Mouse (Mus musculus) spleen, postnatal 36 days (tissue): ENCODE results near the gene Ttc27.
"Not testable (repeated sequence)": the region's sequence is repeated elsewhere in the genome, so short reads cannot be mapped to it uniquely, and the experiment has no call there.

Source experiments
- DNase-seq, 2 experiments: peaks; one replicate each; pipeline ENCODE4 v3.0.0; 2022; ENCODE audit warnings: low spot score in 2 of 2, mixed read lengths in 1 of 2

The Ttc27 gene

GRCm38 (mm10) chr17:74717618-74718151 is at the start of gene Ttc27:
TSS of gene Ttc27 (plus strand) at chr17:74717732.
- peak; percentile 94 to 95 for DNase-seq

- no peak for DNase-seq
Observed at GRCm38 (mm10) chr17:74668010-74668409, 49.5 kb upstream of the Ttc27 start.

- DNase-seq: no peak
Observed at GRCm38 (mm10) chr17:74670031-74670430, 47.5 kb upstream of the Ttc27 start.

- DNase-seq: no peak
Observed at GRCm38 (mm10) chr17:74672446-74672845, 45.1 kb upstream of the Ttc27 start.

- DNase-seq: peak in 1 of 2 experiments; percentile 21
Observed at GRCm38 (mm10) chr17:74673251-74673650, 44.3 kb upstream of the Ttc27 start.

- no peak for DNase-seq
Observed at GRCm38 (mm10) chr17:74678061-74678460, 39.5 kb upstream of the Ttc27 start.

GRCm38 (mm10) chr17:74684927-74685326 is 32.6 kb upstream of the Ttc27 start:
- no peak for DNase-seq

- no peak for DNase-seq
Observed at GRCm38 (mm10) chr17:74688555-74688954, 29.0 kb upstream of the Ttc27 start.

GRCm38 (mm10) chr17:74689406-74689805 is 28.1 kb upstream of the Ttc27 start:
- DNase-seq: no peak

GRCm38 (mm10) chr17:74701661-74702060 is 15.9 kb upstream of the Ttc27 start:
- not testable (repeated sequence) for DNase-seq

- DNase-seq: no peak
Observed at GRCm38 (mm10) chr17:74705480-74705879, 12.1 kb upstream of the Ttc27 start.

GRCm38 (mm10) chr17:74706593-74706992 is 10.9 kb upstream of the Ttc27 start:
- DNase-seq: no peak

- no peak for DNase-seq
Observed at GRCm38 (mm10) chr17:74707637-74708152, 9.8 kb upstream of the Ttc27 start.

- DNase-seq: no peak
Observed at GRCm38 (mm10) chr17:74710731-74711130, 6.8 kb upstream of the Ttc27 start.

GRCm38 (mm10) chr17:74711627-74712026 is 5.9 kb upstream of the Ttc27 start:
- no peak for DNase-seq

- DNase-seq: no peak
Observed at GRCm38 (mm10) chr17:74715128-74715527, 2.4 kb upstream of the Ttc27 start.

GRCm38 (mm10) chr17:74715724-74716123 is 1.8 kb upstream of the Ttc27 start:
- no peak for DNase-seq

GRCm38 (mm10) chr17:74716643-74717042 is 889 bp upstream of the Ttc27 start:
- no peak for DNase-seq

- no peak for DNase-seq
Observed at GRCm38 (mm10) chr17:74717091-74717617, 378 bp upstream of the Ttc27 start.

- DNase-seq: no peak
Observed at GRCm38 (mm10) chr17:74732872-74733271, 15.3 kb downstream of the Ttc27 start.

GRCm38 (mm10) chr17:74735392-74735791 is 17.9 kb downstream of the Ttc27 start:
- DNase-seq: no peak

- DNase-seq: no peak
Observed at GRCm38 (mm10) chr17:74749659-74750058, 32.1 kb downstream of the Ttc27 start.

GRCm38 (mm10) chr17:74751026-74751425 is 33.5 kb downstream of the Ttc27 start:
- DNase-seq: no peak
